ENCODE assay signal across 9 mouse cellular contexts in the genomic region with DNA sequence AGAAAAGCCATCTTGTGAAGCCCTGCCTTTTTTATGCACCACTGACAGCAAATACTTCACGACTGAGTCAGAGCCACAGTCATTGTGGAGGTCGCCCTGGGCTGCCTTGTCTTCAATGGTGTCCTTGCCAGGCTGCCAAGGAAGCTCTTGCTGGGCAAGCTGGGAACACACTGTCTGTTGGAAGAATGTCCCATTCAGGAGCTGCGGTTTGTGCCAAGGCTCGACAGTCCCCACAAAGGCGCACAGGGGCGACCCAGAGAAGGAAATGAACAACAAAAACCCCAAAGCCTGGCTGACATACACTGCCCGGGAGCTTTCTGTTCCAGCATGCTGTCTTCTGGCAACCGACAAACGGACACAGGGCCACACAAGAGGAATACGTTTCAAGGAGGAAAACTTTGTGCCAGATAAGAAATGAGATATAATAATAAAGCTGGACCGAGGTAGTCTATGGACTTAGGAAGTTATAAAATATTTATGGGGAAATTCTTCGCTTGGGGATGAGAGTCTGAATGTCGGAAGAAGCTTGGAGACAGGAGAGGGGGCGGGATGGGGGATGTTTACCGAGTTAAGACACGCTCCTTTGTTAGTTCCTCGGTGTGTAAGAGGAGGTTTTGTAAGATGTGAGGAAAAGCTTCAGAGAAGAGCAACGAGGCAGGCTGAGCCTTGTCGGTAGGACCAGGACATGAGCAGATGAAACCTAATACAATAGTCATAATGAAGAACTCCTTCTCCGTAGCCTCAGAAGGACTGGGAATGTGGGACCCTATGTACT.
DNase-seq lines count a peak whose midpoint lies in the region; ATAC-seq and TF ChIP-seq lines count a peak whose summit lies in the region.
"Had no signal": no experiment of that assay in that cellular context is flagged by ENCODE, and none has a peak within 500 bp of the region (broad histone marks: within the 10 kb centered on the region; RNA-seq: fewer than 3 reads in every experiment).

No protein-coding gene starts in this region.

- peak; percentile 81 for DNase-seq in adrenal gland, postnatal 14 days
- peak; percentile 97 for DNase-seq in cerebellum, adult 9-11 months
- peak; percentile 20 for DNase-seq in gastrocnemius, postnatal 10 days
- DNase-seq in hindbrain, embryonic 14.5 days (ENCODE audit: low spot score): peak; percentile 62
- peak; percentile 30 to 34 for DNase-seq in left cerebral cortex, postnatal 36 days (ENCODE audit: low spot score in 2 of 2)
- DNase-seq in midbrain, postnatal 0 days (ENCODE audit: low spot score): peak; percentile 90
- no peak for DNase-seq in thymus, postnatal 36 days
- DNase-seq in embryo, embryonic 11 days: no peak

- H3K27me3 ChIP-seq in hindbrain, embryonic 14.5 days (ENCODE audit: control insufficient read depth, insufficient read depth, low read length): no peaks in the 10 kb centered on the region
- H3K27me3 ChIP-seq in midbrain, postnatal 0 days (ENCODE audit: insufficient read depth, low read length): no peaks in the 10 kb centered on the region

- peak; percentile 87 for ATAC-seq in hindbrain, embryonic 14.5 days (ENCODE audit: low FRiP score)
- peak; percentile 83 for ATAC-seq in midbrain, postnatal 0 days (ENCODE audit: low FRiP score)

- H3K4me1 ChIP-seq in hindbrain, embryonic 14.5 days (replicated peaks; ENCODE audit: control insufficient read depth, insufficient read depth, low read length): peaks cover 17% of the 10 kb centered on the region
- H3K4me1 ChIP-seq in midbrain, postnatal 0 days (ENCODE audit: insufficient read depth, low read length): peaks cover 13% of the 10 kb centered on the region; the same call in 1 of the 2 replicates

- intact Hi-C loops in left cerebral cortex, postnatal 36 days (cut with DNase I): no loop called here

- no peaks in the 10 kb centered on the region for H3K36me3 ChIP-seq in hindbrain, embryonic 14.5 days (replicated peaks; ENCODE audit: control insufficient read depth, insufficient read depth)
- no peaks in the 10 kb centered on the region for H3K36me3 ChIP-seq in midbrain, postnatal 0 days (ENCODE audit: insufficient read depth, low read length)

- peak overlapping the region; percentile 32 for H3K4me2 ChIP-seq in hindbrain, embryonic 14.5 days (replicated peaks)
- peak overlapping the region; percentile 12; the same call in 1 of the 2 replicates for H3K4me2 ChIP-seq in midbrain, postnatal 0 days (ENCODE audit: low read depth, low read length, poor library complexity, severe bottlenecking)

- 10% methylated on average over 20 of the region's 20 CpGs for WGBS in hindbrain, embryonic 14.5 days
- 14% methylated on average over 20 of the region's 20 CpGs for WGBS in midbrain, postnatal 0 days

- TF ChIP-seq CTCF in midbrain, postnatal 0 days (IDR thresholded peaks at IDR 0.05): no peak

- H3K4me3 ChIP-seq in hindbrain, embryonic 14.5 days (replicated peaks; ENCODE audit: low read length): no peak overlapping the region
- no peak overlapping the region for H3K4me3 ChIP-seq in midbrain, postnatal 0 days (ENCODE audit: low read depth, low read length)

- no peaks in the 10 kb centered on the region for H3K9me3 ChIP-seq in hindbrain, embryonic 14.5 days (ENCODE audit: control insufficient read depth, low read length)
- H3K9me3 ChIP-seq in midbrain, postnatal 0 days (ENCODE audit: low read length): no peaks in the 10 kb centered on the region

- H3K27ac ChIP-seq in hindbrain, embryonic 14.5 days: peak overlapping the region; percentile 40; the same call in 1 of the 2 replicates
- no peak overlapping the region for H3K27ac ChIP-seq in midbrain, postnatal 0 days (ENCODE audit: low read depth, low read length)
- H3K27ac ChIP-seq: macrophage had no signal

- no peak overlapping the region for H3K9ac ChIP-seq in hindbrain, embryonic 14.5 days
- no peak overlapping the region for H3K9ac ChIP-seq in midbrain, postnatal 0 days (replicated peaks; ENCODE audit: low read length, poor library complexity, severe bottlenecking)

Comparison
In these comparisons a context has a peak if more than half of its experiments do, and no peak if none do; other contexts are left out.
1. DNase-seq: peak in adrenal gland, postnatal 14 days (single experiment), cerebellum, adult 9-11 months (single experiment), gastrocnemius, postnatal 10 days (single experiment), hindbrain, embryonic 14.5 days (single experiment), left cerebral cortex, postnatal 36 days (2 of 2) and midbrain, postnatal 0 days (single experiment); none in thymus, postnatal 36 days (0 of 2) and embryo, embryonic 11 days (single experiment).